Mouse (Mus musculus) kidney, adult 2 months (tissue): ENCODE data around the gene Asb5.

Experiments
- CTCF ChIP-seq: fragments of 200-500 bp; conservative IDR thresholded peaks from 2 replicates; pipeline ENCODE4 v1.5.1; 2011; ENCODE audit warnings: low read depth, mild to moderate bottlenecking, control low read depth, low read length, moderate library complexity, mixed read lengths; ENCODE audit not compliant: insufficient read depth, insufficient read length
- POLR2A ChIP-seq: fragments of 200-500 bp; IDR thresholded peaks from one replicate; pipeline ENCODE4 v1.6.1; 2011; ENCODE audit warnings: low read depth, low read length, control low read depth

GRCm38 (mm10) chr8:54581436-54581835 is 52.1 kb downstream of the Asb5 start:
- TF ChIP-seq CTCF = no peak
- TF ChIP-seq POLR2A = no peak
